Mouse (Mus musculus) spleen, postnatal 4 days (tissue): ENCODE results near the gene Casp7.

Experiments used
- DNase-seq, 2 experiments: peaks; one replicate each; pipeline ENCODE4 v3.0.0; 2022; ENCODE audit warnings: low spot score in 2 of 2

The Casp7 gene

DNA sequence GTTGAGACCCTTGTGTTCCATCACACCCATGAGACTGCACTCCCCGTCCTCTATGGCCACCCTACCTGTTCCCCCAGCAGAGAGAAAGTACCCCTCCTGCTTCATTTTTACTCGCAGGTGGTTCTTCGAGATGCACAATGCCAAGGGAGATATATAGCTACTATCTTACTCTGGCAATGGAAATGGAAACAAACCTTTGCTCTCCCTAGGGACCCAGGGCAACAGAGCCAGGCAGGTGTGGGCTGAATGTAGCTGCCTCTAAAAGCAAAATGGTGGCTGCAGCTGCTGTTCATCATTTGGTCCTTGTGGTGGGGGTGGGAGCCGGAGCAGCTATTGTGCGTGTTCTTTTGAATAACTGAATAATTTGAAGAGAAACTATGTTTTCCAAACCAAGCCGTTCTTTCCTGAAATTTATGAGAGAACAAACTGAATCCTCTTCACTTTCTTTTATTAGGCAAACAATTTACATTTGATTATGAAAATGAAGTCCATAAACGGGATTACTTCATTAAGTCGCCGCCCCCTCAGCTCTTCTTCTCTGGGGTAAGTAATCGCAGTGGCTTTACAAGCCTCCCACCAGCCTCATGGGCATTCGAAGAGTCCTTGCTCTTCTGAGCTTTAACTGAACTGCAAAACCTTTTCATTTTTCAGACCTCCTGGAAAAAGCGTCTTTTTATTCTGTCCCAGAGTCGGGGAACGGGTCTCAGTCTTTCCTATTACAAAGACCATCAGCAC lies 73.5 kb downstream of the Casp7 start:
- no peak for DNase-seq

GRCm38 (mm10) chr19:56471934-56472333 lies 75.0 kb downstream of the Casp7 start:
- no peak for DNase-seq

- peak; percentile 69 to 81 for DNase-seq
These were observed 78.1 kb downstream of the Casp7 start for GRCm38 (mm10) chr19:56474869-56475550.

GRCm38 (mm10) chr19:56476546-56476945 lies 79.6 kb downstream of the Casp7 start:
- no peak for DNase-seq

DNA sequence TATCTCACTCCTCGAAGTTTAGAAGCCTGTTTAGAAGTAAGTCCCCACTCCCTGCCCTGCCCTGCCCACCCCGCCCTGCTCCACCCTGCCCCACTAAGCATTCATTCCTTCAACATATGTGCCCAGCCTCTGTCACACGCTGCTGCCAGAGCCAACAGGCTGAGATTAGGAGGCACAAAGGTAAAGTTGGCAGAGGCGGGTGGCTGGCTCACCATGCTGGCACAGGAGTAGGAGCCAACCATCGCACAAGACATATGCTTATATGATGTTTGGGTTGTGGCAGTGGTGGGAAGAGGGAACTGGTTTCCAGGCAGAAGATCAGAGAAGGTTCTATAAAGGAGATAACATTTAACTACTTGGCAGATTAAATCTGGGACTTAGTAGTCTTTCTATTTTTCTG lies 80.3 kb downstream of the Casp7 start:
- DNase-seq: no peak

GRCm38 (mm10) chr19:56477832-56478231 lies 80.9 kb downstream of the Casp7 start:
- DNase-seq: no peak

DNA sequence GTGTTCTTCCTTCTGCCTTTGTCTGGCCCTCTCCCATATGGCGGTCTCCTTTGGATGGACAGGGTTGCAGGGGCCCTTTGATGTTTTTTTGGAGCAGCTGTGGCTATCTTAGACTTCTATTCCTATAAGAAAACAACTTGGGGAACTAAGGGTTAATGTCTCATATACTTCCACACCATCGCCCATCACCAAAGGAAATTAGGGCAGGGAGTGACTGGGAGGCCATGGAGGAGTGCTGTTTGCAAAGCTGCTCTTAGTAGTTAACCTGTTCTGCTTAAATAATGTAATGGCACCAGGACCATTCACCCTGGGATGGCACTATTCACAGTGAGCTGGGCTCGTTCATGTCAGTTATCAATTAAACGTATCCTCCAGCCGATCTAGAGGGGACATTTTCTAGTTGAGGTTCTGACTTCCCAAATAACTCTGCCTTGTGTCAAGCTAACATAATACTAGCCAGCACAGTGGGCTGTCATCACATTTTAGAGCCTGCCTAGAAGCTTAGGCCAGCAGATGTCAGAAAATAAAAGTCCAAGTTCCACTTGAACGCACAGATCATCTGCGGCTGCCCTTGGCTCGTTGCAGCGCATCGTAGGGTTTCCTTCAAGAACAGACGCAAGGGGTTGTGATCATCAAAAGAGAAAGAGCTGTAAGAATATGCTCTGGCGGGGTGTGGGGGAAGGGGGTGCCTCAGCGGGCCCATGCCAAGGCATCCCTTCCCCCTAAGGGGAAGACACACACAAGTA lies 87.9 kb downstream of the Casp7 start:
- no peak for DNase-seq

DNA sequence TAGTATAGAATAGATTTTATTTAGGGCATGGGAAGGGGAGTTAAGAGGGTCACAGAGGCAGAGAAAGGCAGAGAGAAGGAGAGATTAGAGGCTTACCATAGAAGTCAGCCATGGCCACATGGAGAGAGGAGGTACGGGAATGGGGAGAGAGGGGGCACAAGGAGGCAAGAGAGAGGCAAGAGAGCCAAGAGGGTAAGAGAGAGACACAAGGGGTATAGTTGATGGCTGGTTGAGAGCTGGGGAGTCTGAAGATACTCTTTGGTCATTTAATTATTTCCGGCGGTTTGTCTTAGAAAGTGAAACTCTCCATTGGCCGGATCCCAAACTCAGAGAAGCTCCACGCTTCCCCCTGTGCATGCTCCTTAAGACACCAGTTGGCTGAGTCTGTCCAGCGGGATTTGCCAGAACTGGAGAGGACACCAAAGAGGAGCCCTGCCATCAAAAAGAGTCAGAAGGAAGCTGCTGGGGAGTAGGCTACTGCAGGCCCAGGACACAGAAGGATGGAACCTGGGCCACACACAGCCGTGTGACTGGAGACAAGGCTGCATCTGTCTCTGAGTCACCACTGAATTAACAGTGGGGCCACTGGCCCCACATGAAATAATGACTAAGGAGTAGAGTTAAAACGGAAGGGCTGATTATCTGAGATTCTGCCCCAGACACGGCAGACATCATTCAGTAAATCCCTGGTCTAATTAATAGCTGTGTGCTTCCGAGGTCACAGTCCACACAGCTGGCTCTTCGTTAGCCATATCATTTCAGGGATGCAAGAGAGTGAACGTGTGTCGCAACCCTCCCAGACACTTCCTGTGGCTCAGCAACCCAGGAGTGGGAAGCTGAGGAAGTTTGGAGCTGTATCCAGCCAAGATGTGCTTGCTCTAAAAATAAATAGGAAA lies 88.7 kb downstream of the Casp7 start:
- DNase-seq: no peak

DNA sequence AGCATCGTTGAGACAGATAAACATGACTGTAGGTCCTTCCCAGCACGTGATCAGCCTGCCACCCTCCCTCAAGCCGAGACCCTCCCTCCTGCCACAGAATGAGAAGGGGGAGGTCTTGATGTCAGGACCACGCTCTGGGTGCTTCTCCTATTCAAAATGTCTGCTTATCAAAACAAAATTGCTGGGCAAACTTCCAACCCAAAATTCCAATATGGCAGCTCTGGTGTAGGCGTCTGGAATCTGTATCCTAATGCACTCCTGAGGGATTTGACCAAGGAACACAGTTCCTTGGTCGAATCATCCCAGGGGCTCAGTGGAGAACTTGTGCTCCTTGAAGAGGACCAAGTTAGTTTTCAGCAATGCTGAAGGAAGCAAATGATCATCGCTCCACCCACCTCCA lies 90.0 kb downstream of the Casp7 start:
- no peak for DNase-seq

- DNase-seq: no peak
These were observed 90.4 kb downstream of the Casp7 start for GRCm38 (mm10) chr19:56487339-56487738.

GRCm38 (mm10) chr19:56489601-56490000 lies 92.7 kb downstream of the Casp7 start:
- no peak for DNase-seq
